Mouse (Mus musculus) heart, postnatal 0 days (tissue): Measurements from ENCODE around the gene Itln1. TPM values are rescaled to one million over a fixed set of nuclear protein-coding genes. Genes with fewer than 3 reads are reported as not detected.

Experiments
- ATAC-seq: fragments of 200-750 bp; cut with Nextera tagmentation; 2 replicates; pipeline ENCODE4 v1.8.0; 2017; ENCODE audit warnings: low read depth, moderate number of reproducible peaks, moderate library complexity; ENCODE audit not compliant: insufficient read depth
- DNase-seq: peaks from one replicate; pipeline ENCODE4 v3.0.0-alpha.2; 2016; ENCODE audit warnings: low spot score
- H3K27ac ChIP-seq: fragments of 300-500 bp; sonication (generic); 2 replicates; pipeline ENCODE4 v1.5.1; 2014; ENCODE audit warnings: low read depth, mild to moderate bottlenecking
- H3K27me3 ChIP-seq: fragments of 300-500 bp; sonication (generic); 2 replicates; pipeline ENCODE4 v1.6.1; 2014; ENCODE audit warnings: low read length, mixed read lengths; ENCODE audit not compliant: control insufficient read depth, insufficient read depth
- H3K36me3 ChIP-seq: fragments of 300-500 bp; sonication (generic); replicated peaks from 2 replicates; pipeline ENCODE4 v1.6.1; 2014; ENCODE audit warnings: low read length, mixed read lengths; ENCODE audit not compliant: control insufficient read depth, insufficient read depth
- H3K4me1 ChIP-seq: fragments of 300-500 bp; sonication (generic); 2 replicates; pipeline ENCODE4 v1.6.1; 2014; ENCODE audit warnings: antibody characterized with exemption; ENCODE audit not compliant: control insufficient read depth, insufficient read depth
- H3K4me2 ChIP-seq: fragments of 300-500 bp; sonication (generic); 2 replicates; pipeline ENCODE4 v1.6.1; 2014; ENCODE audit warnings: low read depth, mild to moderate bottlenecking, low read length, moderate library complexity
- H3K4me3 ChIP-seq: fragments of 300-500 bp; sonication (generic); 2 replicates; pipeline ENCODE4 v1.5.1; 2014; ENCODE audit warnings: low read depth, low read length
- H3K9ac ChIP-seq: fragments of 300-500 bp; sonication (generic); replicated peaks from 2 replicates; pipeline ENCODE4 v1.6.1; 2014; ENCODE audit warnings: low read depth, low read length, mixed read lengths
- H3K9me3 ChIP-seq: fragments of 300-500 bp; sonication (generic); replicated peaks from 2 replicates; pipeline ENCODE4 v1.6.1; 2016; ENCODE audit warnings: low read length; ENCODE audit not compliant: control insufficient read depth
- CTCF ChIP-seq: IDR thresholded peaks from 2 replicates; pipeline ENCODE4 v1.5.1; 2016; ENCODE audit warnings: antibody characterized with exemption, control low read depth, low read depth
- EP300 ChIP-seq: IDR thresholded peaks from 2 replicates; pipeline ENCODE4 v1.6.1; 2016; ENCODE audit warnings: antibody characterized with exemption, low read depth
- WGBS: fragments of 180-500 bp; shearing (Covaris S2); extraction: QIAGEN DNeasy Blood & Tissue Kit; methylation state at CpG from one replicate; pipeline ENCODE4 v1.1.7; 2014; 5-methylcytosine and 5-hydroxymethylcytosine counted together
- polyA plus RNA-seq: library from polyadenylated mRNA; unstranded; fragments of >200 nt; fragmentation: Nextera tagmentation; extraction: Ambion mirVana; gene quantifications from 2 replicates; pipeline ENCODE4 v1.2.1, GENCODE M21; 2015
- total RNA-seq: library from RNA; depleted of rRNA; stranded (reverse); fragments of >200 nt; gene quantifications from 2 replicates; pipeline ENCODE4 v1.2.3, GENCODE M21; 2014; ENCODE audit warnings: low replicate concordance; rRNA removed

Gene Itln1
- total RNA-seq (not detected in 2 replicates), polyA plus RNA-seq (not detected in 2 replicates)

- WGBS: 83% methylated on average over 1 of the region's 1 CpGs
- H3K36me3 ChIP-seq: no peaks in the 10 kb centered on the region
- ATAC-seq: no peak
- H3K4me1 ChIP-seq: no peaks in the 10 kb centered on the region
- no peak within 1 kb of the TSS for H3K9ac ChIP-seq
- no peak within 1 kb of the TSS for H3K4me3 ChIP-seq
- TF ChIP-seq EP300: no peak
- TF ChIP-seq CTCF: no peak
- no peak for DNase-seq
- H3K4me2 ChIP-seq: no peak within 1 kb of the TSS
- H3K27me3 ChIP-seq: no peaks in the 10 kb centered on the region
- 0 out of 2 replicates have a peak, but pooled peaks cover 7% of the 10 kb centered on the region for H3K9me3 ChIP-seq
- no peak within 1 kb of the TSS for H3K27ac ChIP-seq
Observed at GRCm38 (mm10) chr1:171535194-171535593, at the start of gene Itln1. Gene Itln1, minus strand, starts transcription at chr1:171535294.

- H3K4me3 ChIP-seq: no peak overlapping the region
- no peaks in the 10 kb centered on the region for H3K9me3 ChIP-seq
- DNase-seq (no peak), ATAC-seq (no peak)
- no peak overlapping the region for H3K27ac ChIP-seq
- H3K9ac ChIP-seq: no peak overlapping the region
- H3K4me2 ChIP-seq: no peak overlapping the region
- TF ChIP-seq CTCF (no peak), EP300 (no peak)
- no peaks in the 10 kb centered on the region for H3K4me1 ChIP-seq
- no peaks in the 10 kb centered on the region for H3K27me3 ChIP-seq
- no peaks in the 10 kb centered on the region for H3K36me3 ChIP-seq
- WGBS: 34% methylated on average over 2 of the region's 2 CpGs
Observed at GRCm38 (mm10) chr1:171584584-171584983, 49.5 kb upstream of the Itln1 start.

- Histone ChIP-seq H3K9ac (no peak overlapping the region), H3K27me3 (no peaks in the 10 kb centered on the region), H3K9me3 (no peaks in the 10 kb centered on the region), H3K36me3 (no peaks in the 10 kb centered on the region), H3K4me1 (no peaks in the 10 kb centered on the region), H3K27ac (no peak overlapping the region), H3K4me3 (no peak overlapping the region), H3K4me2 (no peak overlapping the region)
- no peak for ATAC-seq
- TF ChIP-seq EP300: no peak
- TF ChIP-seq CTCF: no peak
- WGBS: 84% methylated on average over 7 of the region's 7 CpGs
- DNase-seq: no peak
Observed at GRCm38 (mm10) chr1:171577168-171577567, 42.1 kb upstream of the Itln1 start.

GRCm38 (mm10) chr1:171568436-171568835 lies 33.3 kb upstream of the Itln1 start:
- no peak for DNase-seq

GRCm38 (mm10) chr1:171566777-171567176 lies 31.7 kb upstream of the Itln1 start:
- 21% methylated on average over 8 of the region's 8 CpGs for WGBS
- ATAC-seq (no peak), DNase-seq (peak; percentile 62)
- no peaks in the 10 kb centered on the region for H3K9me3 ChIP-seq
- no peak overlapping the region for H3K4me3 ChIP-seq
- no peaks in the 10 kb centered on the region for H3K27me3 ChIP-seq
- H3K9ac ChIP-seq: no peak overlapping the region
- H3K4me1 ChIP-seq: no peaks in the 10 kb centered on the region
- H3K4me2 ChIP-seq: no peak overlapping the region
- no peak overlapping the region for H3K27ac ChIP-seq
- no peak for TF ChIP-seq EP300
- TF ChIP-seq CTCF: peak; percentile 73
- H3K36me3 ChIP-seq: no peaks in the 10 kb centered on the region

More at GRCm38 (mm10) chr1:171568436-171568835, 33.3 kb upstream of the Itln1 start:
- ATAC-seq: no peak
- TF ChIP-seq CTCF: no peak
- TF ChIP-seq EP300: no peak
- no peaks in the 10 kb centered on the region for H3K9me3 ChIP-seq
- H3K4me1 ChIP-seq: no peaks in the 10 kb centered on the region
- WGBS: 51% methylated on average over 2 of the region's 2 CpGs
- no peak overlapping the region for H3K4me2 ChIP-seq
- no peak overlapping the region for H3K4me3 ChIP-seq
- H3K9ac ChIP-seq: no peak overlapping the region
- no peak overlapping the region for H3K27ac ChIP-seq
- H3K36me3 ChIP-seq: no peaks in the 10 kb centered on the region
- no peaks in the 10 kb centered on the region for H3K27me3 ChIP-seq

GRCm38 (mm10) chr1:171565888-171566287 lies 30.8 kb upstream of the Itln1 start:
- WGBS: 36% methylated on average over 4 of the region's 4 CpGs
- Histone ChIP-seq H3K4me2 (no peak overlapping the region), H3K27me3 (no peaks in the 10 kb centered on the region), H3K4me3 (no peak overlapping the region), H3K36me3 (no peaks in the 10 kb centered on the region), H3K9ac (no peak overlapping the region), H3K27ac (no peak overlapping the region), H3K4me1 (no peaks in the 10 kb centered on the region), H3K9me3 (no peaks in the 10 kb centered on the region)
- no peak for ATAC-seq
- no peak for DNase-seq
- TF ChIP-seq CTCF: no peak
- TF ChIP-seq EP300: no peak
